Mouse (Mus musculus) stomach, embryonic 16.5 days (tissue): ENCODE data around the gene Bud13. TPM values are rescaled to one million over a fixed set of nuclear protein-coding genes. Genes with fewer than 3 reads are reported as not detected.
"Not testable (repeated sequence)": the region's sequence is repeated elsewhere in the genome, so short reads cannot be mapped to it uniquely, and the experiment has no call there.

Experiments used
- ATAC-seq: fragments of 200-750 bp; cut with Nextera tagmentation; 2 replicates; pipeline ENCODE4 v1.8.0; 2017; ENCODE audit warnings: moderate number of reproducible peaks, moderate TSS enrichment; ENCODE audit not compliant: insufficient read depth, low FRiP score
- H3K27ac ChIP-seq: fragments of 300-500 bp; sonication (generic); 2 replicates; pipeline ENCODE4 v1.5.1; 2014; ENCODE audit warnings: low read length
- H3K27me3 ChIP-seq: fragments of 300-500 bp; sonication (generic); 2 replicates; pipeline ENCODE4 v1.6.1; 2014; ENCODE audit warnings: low read length, control low read depth, mixed read lengths; ENCODE audit not compliant: control insufficient read depth, insufficient read depth
- H3K36me3 ChIP-seq: fragments of 300-500 bp; sonication (generic); 2 replicates; pipeline ENCODE4 v1.6.1; 2014; ENCODE audit warnings: low read length; ENCODE audit not compliant: control insufficient read depth, insufficient read depth
- H3K4me1 ChIP-seq: fragments of 300-500 bp; sonication (generic); 2 replicates; pipeline ENCODE4 v1.6.1; 2014; ENCODE audit warnings: low read length, control low read depth, mixed read lengths; ENCODE audit not compliant: control insufficient read depth, insufficient read depth
- H3K4me2 ChIP-seq: fragments of 300-500 bp; sonication (generic); 2 replicates; pipeline ENCODE4 v1.6.1; 2014; ENCODE audit warnings: low read depth, low read length, mixed read lengths
- H3K4me3 ChIP-seq: fragments of 300-500 bp; sonication (generic); replicated peaks from 2 replicates; pipeline ENCODE4 v1.5.1; 2014; ENCODE audit warnings: mild to moderate bottlenecking, low read length
- H3K9ac ChIP-seq: fragments of 300-500 bp; sonication (generic); 2 replicates; pipeline ENCODE4 v1.6.1; 2014; ENCODE audit warnings: low read length
- H3K9me3 ChIP-seq: fragments of 300-500 bp; sonication (generic); replicated peaks from 2 replicates; pipeline ENCODE4 v1.6.1; 2016; ENCODE audit warnings: low read length, control low read depth; ENCODE audit not compliant: control insufficient read depth
- whole genome bisulfite sequencing: fragments of 180-500 bp; shearing (Covaris S2); extraction: QIAGEN DNeasy Blood & Tissue Kit; methylation state at CpG from one replicate; pipeline ENCODE4 v1.1.7; 2014; 5-methylcytosine and 5-hydroxymethylcytosine counted together
- polyA plus RNA-seq: library from polyadenylated mRNA; unstranded; fragments of >200 nt; fragmentation: Nextera tagmentation; extraction: Ambion mirVana; gene quantifications from 2 replicates; pipeline ENCODE4 v1.2.1, GENCODE M21; 2015

Gene Bud13
- polyA plus RNA-seq, 1 experiment from 2014 or later: 18.7 TPM

GRCm38 (mm10) chr9:46329250-46329648 is 46.4 kb downstream of the Bud13 start:
- no peaks in the 10 kb centered on the region for H3K36me3 ChIP-seq
- H3K4me1 ChIP-seq: peaks cover 11% of the 10 kb centered on the region; the same call in 1 of the 2 replicates
- no peaks in the 10 kb centered on the region for H3K9me3 ChIP-seq
- ATAC-seq: peak; percentile 52; the same call in 1 of the 2 replicates
- 3% methylated on average over 19 of the region's 19 CpGs for WGBS
- H3K27me3 ChIP-seq: no peaks in the 10 kb centered on the region; the same call in 1 of the 2 replicates
- peak overlapping the region; percentile 70 for H3K4me2 ChIP-seq
- H3K4me3 ChIP-seq: peak overlapping the region; percentile 43
- H3K9ac ChIP-seq: peak overlapping the region; percentile 65
- H3K27ac ChIP-seq: 0 out of 2 replicates have a peak overlapping the region, but pooled peaks have one; percentile 9

GRCm38 (mm10) chr9:46329801-46330585 is 47.2 kb downstream of the Bud13 start:
- no peak overlapping the region for H3K9ac ChIP-seq
- no peak overlapping the region for H3K27ac ChIP-seq
- H3K4me3 ChIP-seq: no peak overlapping the region
- peaks cover 11% of the 10 kb centered on the region; the same call in 1 of the 2 replicates for H3K4me1 ChIP-seq
- H3K27me3 ChIP-seq: peaks cover 3% of the 10 kb centered on the region; the same call in 1 of the 2 replicates
- ATAC-seq: no peak
- WGBS: 27% methylated on average over 24 of the region's 24 CpGs
- H3K36me3 ChIP-seq: no peaks in the 10 kb centered on the region
- no peaks in the 10 kb centered on the region for H3K9me3 ChIP-seq
- H3K4me2 ChIP-seq: no peak overlapping the region

GRCm38 (mm10) chr9:46330586-46330895 is 47.7 kb downstream of the Bud13 start:
- WGBS: 56% methylated on average over 6 of the region's 6 CpGs

GRCm38 (mm10) chr9:46331301-46331700 is 48.5 kb downstream of the Bud13 start:
- H3K4me3 ChIP-seq: no peak overlapping the region
- H3K4me2 ChIP-seq: no peak overlapping the region
- WGBS: 82% methylated on average over 1 of the region's 1 CpGs
- ATAC-seq: no peak
- no peak overlapping the region for H3K27ac ChIP-seq
- no peak overlapping the region for H3K9ac ChIP-seq
- peaks cover 11% of the 10 kb centered on the region; the same call in 1 of the 2 replicates for H3K4me1 ChIP-seq
- H3K9me3 ChIP-seq: no peaks in the 10 kb centered on the region
- H3K36me3 ChIP-seq: no peaks in the 10 kb centered on the region
- peaks cover 3% of the 10 kb centered on the region; the same call in 1 of the 2 replicates for H3K27me3 ChIP-seq

More at GRCm38 (mm10) chr9:46330586-46330895, 47.7 kb downstream of the Bud13 start:
- ATAC-seq: no peak
- no peaks in the 10 kb centered on the region for H3K36me3 ChIP-seq
- peaks cover 11% of the 10 kb centered on the region; the same call in 1 of the 2 replicates for H3K4me1 ChIP-seq
- no peak overlapping the region for H3K4me2 ChIP-seq
- no peaks in the 10 kb centered on the region for H3K9me3 ChIP-seq
- H3K27me3 ChIP-seq: peaks cover 3% of the 10 kb centered on the region; the same call in 1 of the 2 replicates
- no peak overlapping the region for H3K27ac ChIP-seq
- no peak overlapping the region for H3K4me3 ChIP-seq
- H3K9ac ChIP-seq: no peak overlapping the region

- peaks cover 3% of the 10 kb centered on the region; the same call in 1 of the 2 replicates for H3K27me3 ChIP-seq
- no peak overlapping the region for H3K9ac ChIP-seq
- no peaks in the 10 kb centered on the region for H3K36me3 ChIP-seq
- no peak overlapping the region for H3K4me3 ChIP-seq
- H3K9me3 ChIP-seq: no peaks in the 10 kb centered on the region
- WGBS: 36% methylated on average over 26 of the region's 26 CpGs
- ATAC-seq: no peak
- no peak overlapping the region for H3K27ac ChIP-seq
- H3K4me2 ChIP-seq: no peak overlapping the region
- H3K4me1 ChIP-seq: no peaks in the 10 kb centered on the region
Measured at GRCm38 (mm10) chr9:46334471-46335025, 51.7 kb downstream of the Bud13 start.

GRCm38 (mm10) chr9:46335461-46335995 is 52.7 kb downstream of the Bud13 start:
- ATAC-seq: no peak
- Histone ChIP-seq H3K4me3 (no peak overlapping the region), H3K9me3 (no peaks in the 10 kb centered on the region), H3K27ac (no peak overlapping the region), H3K9ac (no peak overlapping the region), H3K4me1 (no peaks in the 10 kb centered on the region), H3K27me3 (peaks cover 3% of the 10 kb centered on the region; the same call in 1 of the 2 replicates), H3K36me3 (no peaks in the 10 kb centered on the region), H3K4me2 (no peak overlapping the region)
- WGBS: 74% methylated on average over 10 of the region's 10 CpGs

- H3K36me3 ChIP-seq, ATAC-seq, H3K9ac ChIP-seq, H3K4me2 ChIP-seq, H3K4me1 ChIP-seq, H3K27ac ChIP-seq, H3K9me3 ChIP-seq, H3K4me3 ChIP-seq, H3K27me3 ChIP-seq: not testable (repeated sequence)
- WGBS: 77% methylated on average over 12 of the region's 14 CpGs
Measured at GRCm38 (mm10) chr9:46336294-46336693, 53.5 kb downstream of the Bud13 start.

GRCm38 (mm10) chr9:46337331-46337730 is 54.5 kb downstream of the Bud13 start:
- H3K27me3 ChIP-seq: peaks cover 3% of the 10 kb centered on the region; the same call in 1 of the 2 replicates
- no peak overlapping the region for H3K27ac ChIP-seq
- no peak for ATAC-seq
- H3K9me3 ChIP-seq: no peaks in the 10 kb centered on the region
- H3K4me1 ChIP-seq: no peaks in the 10 kb centered on the region
- H3K4me2 ChIP-seq: no peak overlapping the region
- H3K9ac ChIP-seq: no peak overlapping the region
- no peak overlapping the region for H3K4me3 ChIP-seq
- no peaks in the 10 kb centered on the region for H3K36me3 ChIP-seq
- WGBS: 67% methylated on average over 7 of the region's 7 CpGs

- Histone ChIP-seq H3K4me1 (no peaks in the 10 kb centered on the region), H3K4me3 (no peak overlapping the region), H3K27ac (no peak overlapping the region), H3K4me2 (no peak overlapping the region), H3K27me3 (peaks cover 3% of the 10 kb centered on the region; the same call in 1 of the 2 replicates), H3K9me3 (no peaks in the 10 kb centered on the region), H3K9ac (no peak overlapping the region), H3K36me3 (no peaks in the 10 kb centered on the region)
- WGBS: 28% methylated on average over 3 of the region's 3 CpGs
- ATAC-seq: no peak
Measured at GRCm38 (mm10) chr9:46337852-46338291, 55.1 kb downstream of the Bud13 start.
